Mouse (Mus musculus): ENCODE measurements around the gene Nploc4. TPM values are rescaled to one million over a fixed set of nuclear protein-coding genes. Genes with fewer than 3 reads are reported as not detected.

The Nploc4 gene
- polyA plus RNA-seq, 1 experiment = 8.8 TPM

DNA sequence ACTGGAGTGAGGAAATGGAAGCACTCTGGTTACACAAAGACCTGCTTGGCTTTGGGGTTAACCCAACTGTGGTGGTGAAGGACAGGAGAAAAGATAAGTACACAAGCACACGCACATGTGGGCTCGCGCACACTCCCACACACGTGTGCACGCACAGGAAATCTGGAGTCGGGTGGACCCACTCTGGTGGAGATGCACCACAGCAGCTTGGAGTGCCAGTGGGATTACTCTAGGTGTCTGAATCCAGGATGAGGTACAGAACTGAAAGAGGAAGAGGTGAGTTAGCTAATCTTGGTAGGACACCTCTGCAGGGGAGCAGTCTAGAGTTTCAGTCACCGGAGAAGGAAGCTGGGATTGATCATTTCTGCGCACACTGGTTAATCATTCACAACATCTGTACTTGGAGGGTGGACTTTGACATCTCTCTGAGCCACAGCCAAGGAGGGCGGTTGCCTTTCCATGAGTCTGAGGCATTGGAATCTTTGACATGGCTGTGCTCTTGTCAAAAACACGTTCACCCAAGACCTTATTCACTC is 97.5 kb downstream of the Nploc4 start:
- Histone ChIP-seq H3K27me3 (ENCODE audit: control insufficient read depth) (no peaks in the 10 kb centered on the region), H3K4me3 (replicated peaks) (no peak overlapping the region), H3K4me1 (ENCODE audit: control insufficient read depth) (peaks cover 6% of the 10 kb centered on the region), H3K9me3 (ENCODE audit: control insufficient read depth, low read length) (peaks cover 6% of the 10 kb centered on the region; the same call in 1 of the 2 replicates), H3K36me3 (ENCODE audit: control insufficient read depth) (peaks cover 2% of the 10 kb centered on the region)
- TF ChIP-seq TAL1 (IDR thresholded peaks at IDR 0.05; ENCODE audit: low read length) = no peak
- no peak for TF ChIP-seq GATA1 (IDR thresholded peaks at IDR 0.05; ENCODE audit: low read length)

DNA sequence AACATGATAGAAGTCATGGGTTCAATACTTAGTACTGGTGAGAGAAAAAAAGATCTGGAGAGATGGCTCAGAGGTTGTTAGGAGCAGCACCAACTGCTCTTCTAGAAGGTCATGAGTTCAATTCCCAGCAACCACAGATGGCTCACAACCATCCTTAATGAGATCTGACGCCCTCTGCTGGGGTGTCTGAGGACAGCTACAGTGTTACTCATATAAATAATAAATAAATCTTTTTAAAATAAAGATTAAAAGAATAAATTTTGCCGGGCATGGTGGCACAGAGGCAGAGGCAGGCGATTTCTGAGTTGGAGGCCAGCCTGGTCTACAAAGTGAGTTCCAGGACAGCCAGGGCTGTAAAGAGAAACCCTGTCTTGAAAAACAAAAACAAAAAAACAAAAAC is 98.7 kb downstream of the Nploc4 start:
- TF ChIP-seq GATA1 (IDR thresholded peaks at IDR 0.05; ENCODE audit: low read length) (no peak), TAL1 (IDR thresholded peaks at IDR 0.05; ENCODE audit: low read length) (no peak)

DNA sequence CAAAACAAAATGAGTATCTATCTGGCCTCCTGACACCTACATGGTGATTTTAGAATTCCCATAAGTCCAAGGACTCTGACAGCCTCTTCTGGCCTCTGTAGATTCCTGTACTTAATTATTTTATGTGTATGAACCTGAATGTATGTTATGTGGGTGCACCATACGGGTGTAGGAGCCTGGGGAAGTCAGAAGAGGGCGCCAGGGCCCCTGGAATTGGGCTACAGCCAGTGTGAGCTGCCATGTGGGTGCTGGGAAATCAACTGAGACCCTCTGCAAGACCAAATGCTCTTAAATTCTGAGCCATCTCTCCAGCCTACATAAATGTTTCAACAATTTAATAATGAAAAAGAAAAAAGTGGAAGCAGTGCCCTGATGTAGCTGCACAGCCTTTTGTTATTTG is 100.1 kb downstream of the Nploc4 start:
- Histone ChIP-seq H3K9me3 (ENCODE audit: control insufficient read depth, low read length) (peaks cover 13% of the 10 kb centered on the region), H3K27me3 (ENCODE audit: control insufficient read depth) (no peaks in the 10 kb centered on the region), H3K4me3 (replicated peaks) (no peak overlapping the region), H3K36me3 (ENCODE audit: control insufficient read depth) (no peaks in the 10 kb centered on the region), H3K4me1 (ENCODE audit: control insufficient read depth) (peaks cover 6% of the 10 kb centered on the region)
- TF ChIP-seq GATA1 (IDR thresholded peaks at IDR 0.05; ENCODE audit: low read length) (no peak), TAL1 (IDR thresholded peaks at IDR 0.05; ENCODE audit: low read length) (no peak)

More for the DNA sequence above, 98.7 kb downstream of the Nploc4 start:
- Histone ChIP-seq H3K4me3 (replicated peaks) (no peak overlapping the region), H3K36me3 (ENCODE audit: control insufficient read depth) (no peaks in the 10 kb centered on the region), H3K27me3 (ENCODE audit: control insufficient read depth) (no peaks in the 10 kb centered on the region), H3K9me3 (ENCODE audit: control insufficient read depth, low read length) (peaks cover 9% of the 10 kb centered on the region; the same call in 1 of the 2 replicates), H3K4me1 (ENCODE audit: control insufficient read depth) (peaks cover 6% of the 10 kb centered on the region)

DNA sequence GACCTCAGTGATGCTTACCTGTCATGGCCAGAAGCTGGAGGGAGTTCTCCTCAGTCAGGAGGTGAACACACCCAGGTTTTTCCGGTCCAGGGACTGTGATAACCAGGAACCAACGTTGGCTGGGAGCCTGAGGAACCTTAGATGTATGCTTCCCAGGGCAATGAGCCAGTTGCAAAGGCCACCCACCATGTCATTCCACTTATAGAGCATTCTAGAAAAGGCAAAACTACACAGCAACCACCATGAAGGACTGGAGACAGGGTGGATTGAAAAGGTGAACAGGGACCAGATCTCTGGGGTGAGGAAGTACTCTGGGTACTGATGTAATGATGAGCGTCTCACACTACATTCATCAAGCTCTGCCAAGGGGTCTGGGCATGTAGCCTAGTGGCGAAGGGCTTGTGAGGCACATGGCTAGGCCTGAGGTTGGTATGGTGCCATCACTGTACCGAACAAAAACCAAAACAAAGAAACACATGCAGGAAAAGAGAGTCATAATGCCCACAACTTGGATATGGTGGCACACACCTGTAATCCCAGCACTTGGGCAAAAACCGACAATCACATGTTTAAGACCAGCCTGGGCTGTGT is 102.0 kb downstream of the Nploc4 start:
- Histone ChIP-seq H3K4me3 (replicated peaks) (no peak overlapping the region), H3K27me3 (ENCODE audit: control insufficient read depth) (no peaks in the 10 kb centered on the region), H3K4me1 (ENCODE audit: control insufficient read depth) (peaks cover 6% of the 10 kb centered on the region), H3K36me3 (ENCODE audit: control insufficient read depth) (no peaks in the 10 kb centered on the region), H3K9me3 (ENCODE audit: control insufficient read depth, low read length) (peaks cover 13% of the 10 kb centered on the region)
- TF ChIP-seq TAL1 (IDR thresholded peaks at IDR 0.05; ENCODE audit: low read length) (no peak), GATA1 (IDR thresholded peaks at IDR 0.05; ENCODE audit: low read length) (no peak)

Other genes starting within 250 kb of the Nploc4 start
- 0.17 and 0.21 TPM in 2 replicates for gene Bahcc1, start 204.8 kb downstream of the Nploc4 start, polyA plus RNA-seq (2012)
- 9.0 TPM in 2 replicates for gene Actg1, start 89.2 kb downstream of the Nploc4 start, polyA plus RNA-seq (2012)
- not detected in 2 replicates for gene Fscn2, start 76.2 kb downstream of the Nploc4 start, polyA plus RNA-seq (2012)
- gene Faap100, start 58.9 kb downstream of the Nploc4 start, polyA plus RNA-seq (2012) = 1.2 and 2.2 TPM in 2 replicates
- not detected in 2 replicates for gene Tspan10, start 4.9 kb upstream of the Nploc4 start, polyA plus RNA-seq (2012)
- not detected in 2 replicates for gene Pde6g, start 15.8 kb upstream of the Nploc4 start, polyA plus RNA-seq (2012)
- 0.41 and 0.65 TPM in 2 replicates for gene Oxld1, start 20.4 kb upstream of the Nploc4 start, polyA plus RNA-seq (2012)
- 0.75 and 1.4 TPM in 2 replicates for gene Ccdc137, start 20.4 kb upstream of the Nploc4 start, polyA plus RNA-seq (2012)
- gene Arl16, start 29.9 kb upstream of the Nploc4 start, polyA plus RNA-seq (2012) = 2.6 and 4.9 TPM in 2 replicates
- 14.6 and 16.8 TPM in 2 replicates for gene Mrpl12, start 46.9 kb upstream of the Nploc4 start, polyA plus RNA-seq (2012)
- 5.5 and 6.6 TPM in 2 replicates for gene Slc25a10, start 54.1 kb upstream of the Nploc4 start, polyA plus RNA-seq (2012)
- gene Gcgr, start 93.0 kb upstream of the Nploc4 start, polyA plus RNA-seq (2012) = 0.03 TPM in 1 of 2 replicates, not detected in the other
- 4.1 and 5.7 TPM in 2 replicates for gene Mcrip1, start 112.0 kb upstream of the Nploc4 start, polyA plus RNA-seq (2012)
- gene Ppp1r27, start 113.4 kb upstream of the Nploc4 start, polyA plus RNA-seq (2012) = 0.05 TPM in 1 of 2 replicates, not detected in the other
- gene P4hb, start 135.5 kb upstream of the Nploc4 start, polyA plus RNA-seq (2012) = 23.2 and 24.6 TPM in 2 replicates
- 52.3 and 59.5 TPM in 2 replicates for gene Arhgdia, start 143.9 kb upstream of the Nploc4 start, polyA plus RNA-seq (2012)
- gene Alyref, start 160.7 kb upstream of the Nploc4 start, polyA plus RNA-seq (2012) = 56.7 and 59.1 TPM in 2 replicates
- gene Anapc11, start 160.7 kb upstream of the Nploc4 start, polyA plus RNA-seq (2012) = 12.9 and 19.1 TPM in 2 replicates
- 0.46 TPM in 1 of 2 replicates, not detected in the other for gene Npb, start 170.8 kb upstream of the Nploc4 start, polyA plus RNA-seq (2012)
- gene Pcyt2, start 180.2 kb upstream of the Nploc4 start, polyA plus RNA-seq (2012) = 9.6 and 12.2 TPM in 2 replicates
- 19.3 and 22.9 TPM in 2 replicates for gene Sirt7, start 187.5 kb upstream of the Nploc4 start, polyA plus RNA-seq (2012)
- gene Mafg, start 195.9 kb upstream of the Nploc4 start, polyA plus RNA-seq (2012) = 18.3 and 20.4 TPM in 2 replicates
- 0.03 and 0.06 TPM in 2 replicates for gene Pycr1, start 206.1 kb upstream of the Nploc4 start, polyA plus RNA-seq (2012)
- not detected in 2 replicates for gene Myadml2, start 210.4 kb upstream of the Nploc4 start, polyA plus RNA-seq (2012)
- 0.02 TPM in 1 of 2 replicates, not detected in the other for gene Notum, start 223.5 kb upstream of the Nploc4 start, polyA plus RNA-seq (2012)
- gene Aspscr1, start 235.3 kb upstream of the Nploc4 start, polyA plus RNA-seq (2012) = 50.9 and 60.7 TPM in 2 replicates